Mouse (Mus musculus) granulocyte monocyte progenitor cell, adult 5-6 weeks (primary cell): ENCODE data around the gene Slc35b2. TPM values are rescaled to one million over a fixed set of nuclear protein-coding genes. Genes with fewer than 3 reads are reported as not detected.
A peak's percentile ranks its signal among the peaks of the same experiment; 100 is the strongest.

Experiments used
- ATAC-seq: replicated peaks from 2 replicates; pipeline ENCODE4 v1.8.0; 2016; ENCODE audit warnings: mild to moderate bottlenecking, moderate TSS enrichment, inconsistent platforms; ENCODE audit not compliant: poor library complexity, severe bottlenecking
- total RNA-seq, 2 experiments: library from RNA; stranded (forward) in 1 of 2; stranded (reverse) in 1 of 2; fragments of 200-712, 200-1000 nt in 1 of 2; fragments of >200 nt in 1 of 2; fragmentation: Nextera tagmentation in 1 of 2; gene quantifications; 2 replicates each; pipeline ENCODE4 v1.2.3; 2014 to 2017

Gene Slc35b2
- total RNA-seq, 2 experiments from 2014 or later: 39.3 to 124 TPM

DNA sequence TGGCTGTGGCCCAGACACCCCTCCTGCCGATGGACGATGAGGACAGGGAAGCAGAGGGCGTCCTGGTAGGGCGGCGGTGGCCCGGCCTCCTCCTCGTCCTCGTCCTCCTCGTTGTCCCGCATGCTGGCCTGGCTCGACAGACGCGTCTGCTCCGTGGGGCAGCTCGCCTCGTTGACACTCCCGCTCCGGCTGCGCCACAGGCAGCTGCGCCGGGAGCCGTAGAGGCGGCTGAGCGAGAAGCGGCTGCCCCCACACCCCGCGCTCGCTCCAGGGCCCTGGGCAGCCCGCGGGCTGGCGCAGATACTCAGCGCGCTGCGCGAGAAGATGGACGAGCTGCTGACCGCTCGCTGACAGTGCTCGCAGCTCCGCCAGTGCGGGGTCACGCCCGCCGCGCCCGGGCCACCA, 18.8 kb upstream of the Slc35b2 start:
- 0 out of 2 replicates have a peak, but pooled peaks have one; percentile 1 for ATAC-seq

DNA sequence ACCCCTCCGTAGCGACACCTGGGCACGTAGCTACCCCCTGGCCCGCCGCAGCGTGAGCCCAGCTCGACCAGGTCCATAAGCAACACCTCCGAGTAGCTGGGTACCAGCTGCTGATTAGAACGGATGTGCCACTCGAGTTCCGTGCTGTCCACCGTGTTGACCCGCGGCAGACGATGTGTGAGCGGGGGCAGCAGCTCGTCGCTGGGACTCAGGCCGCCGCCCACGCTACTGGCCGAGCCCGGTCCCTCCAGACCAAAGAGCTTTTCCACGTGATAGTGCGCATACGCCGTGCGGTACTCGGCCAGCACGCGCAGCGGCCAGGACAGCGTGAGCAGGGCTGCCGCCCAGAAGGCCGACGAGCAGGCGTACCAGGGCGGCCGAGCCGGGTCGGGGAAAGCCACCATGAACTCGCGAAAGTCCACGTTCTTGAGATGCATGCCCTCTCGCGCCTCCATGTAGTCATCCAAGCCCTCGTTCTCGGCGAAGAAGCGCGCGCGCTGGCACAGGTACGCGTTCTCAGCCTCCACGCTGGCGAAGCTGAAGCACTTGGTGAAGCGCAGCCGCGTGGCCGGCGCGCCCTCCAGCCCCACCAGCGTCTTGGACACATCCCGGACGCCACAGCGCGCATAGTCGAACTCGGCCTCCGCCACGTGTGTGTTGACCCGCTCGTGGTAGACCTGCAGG, 18.3 kb upstream of the Slc35b2 start:
- peak; percentile 39 for ATAC-seq

DNA sequence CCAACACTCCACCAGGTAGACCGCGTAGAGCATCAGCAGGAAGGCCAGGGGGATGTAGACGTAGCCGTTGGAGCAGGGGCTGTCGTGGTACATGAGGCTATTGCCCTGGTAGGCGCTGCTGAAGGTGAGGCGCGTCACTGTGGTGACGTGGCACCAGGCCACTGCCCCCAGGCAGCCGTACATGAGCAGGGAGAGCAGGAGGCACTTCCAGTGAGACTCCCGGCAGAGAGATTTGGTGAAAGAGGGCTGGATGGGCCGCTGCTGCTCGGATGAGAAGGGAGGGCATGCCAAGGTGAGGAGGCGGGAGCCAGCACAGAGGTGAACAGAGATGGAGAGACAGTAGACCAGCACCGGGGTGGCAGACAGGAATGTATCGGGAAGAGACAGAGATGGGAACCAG, 16.7 kb upstream of the Slc35b2 start:
- no peak for ATAC-seq

DNA sequence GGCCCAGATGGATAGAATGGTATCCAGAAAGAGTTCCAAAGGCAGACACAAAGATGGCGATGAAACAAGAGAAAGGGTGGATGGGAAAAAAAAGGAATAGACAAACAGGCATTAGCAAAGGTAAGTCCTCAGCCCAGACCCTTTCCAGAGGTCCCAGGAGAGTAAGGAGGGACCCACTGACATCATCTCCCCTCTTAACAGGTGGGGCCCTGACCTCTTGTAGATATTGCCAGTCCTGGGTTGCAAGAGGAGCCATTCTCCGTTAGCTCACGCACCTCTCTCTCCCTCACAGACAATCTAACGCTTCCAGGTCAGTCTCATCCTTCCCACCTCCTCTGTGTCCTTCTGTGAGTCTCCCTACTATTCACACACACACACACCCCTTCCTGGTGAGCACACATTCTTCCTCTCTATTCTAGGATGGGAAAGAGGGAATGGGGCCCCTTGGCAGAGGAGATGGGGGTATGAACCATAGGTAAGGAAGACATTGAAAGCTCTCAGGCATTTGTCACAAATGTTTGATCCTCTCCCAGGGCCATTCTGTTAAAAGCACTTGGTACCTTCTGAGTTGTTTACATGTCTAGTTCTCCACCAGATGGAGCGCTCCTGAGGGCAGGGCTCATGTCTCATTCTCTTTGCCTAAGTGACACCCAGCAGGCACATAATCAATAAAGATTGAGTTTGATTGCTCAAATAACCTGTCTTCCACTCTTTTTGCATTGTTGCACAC, 16.0 kb upstream of the Slc35b2 start:
- no peak for ATAC-seq

DNA sequence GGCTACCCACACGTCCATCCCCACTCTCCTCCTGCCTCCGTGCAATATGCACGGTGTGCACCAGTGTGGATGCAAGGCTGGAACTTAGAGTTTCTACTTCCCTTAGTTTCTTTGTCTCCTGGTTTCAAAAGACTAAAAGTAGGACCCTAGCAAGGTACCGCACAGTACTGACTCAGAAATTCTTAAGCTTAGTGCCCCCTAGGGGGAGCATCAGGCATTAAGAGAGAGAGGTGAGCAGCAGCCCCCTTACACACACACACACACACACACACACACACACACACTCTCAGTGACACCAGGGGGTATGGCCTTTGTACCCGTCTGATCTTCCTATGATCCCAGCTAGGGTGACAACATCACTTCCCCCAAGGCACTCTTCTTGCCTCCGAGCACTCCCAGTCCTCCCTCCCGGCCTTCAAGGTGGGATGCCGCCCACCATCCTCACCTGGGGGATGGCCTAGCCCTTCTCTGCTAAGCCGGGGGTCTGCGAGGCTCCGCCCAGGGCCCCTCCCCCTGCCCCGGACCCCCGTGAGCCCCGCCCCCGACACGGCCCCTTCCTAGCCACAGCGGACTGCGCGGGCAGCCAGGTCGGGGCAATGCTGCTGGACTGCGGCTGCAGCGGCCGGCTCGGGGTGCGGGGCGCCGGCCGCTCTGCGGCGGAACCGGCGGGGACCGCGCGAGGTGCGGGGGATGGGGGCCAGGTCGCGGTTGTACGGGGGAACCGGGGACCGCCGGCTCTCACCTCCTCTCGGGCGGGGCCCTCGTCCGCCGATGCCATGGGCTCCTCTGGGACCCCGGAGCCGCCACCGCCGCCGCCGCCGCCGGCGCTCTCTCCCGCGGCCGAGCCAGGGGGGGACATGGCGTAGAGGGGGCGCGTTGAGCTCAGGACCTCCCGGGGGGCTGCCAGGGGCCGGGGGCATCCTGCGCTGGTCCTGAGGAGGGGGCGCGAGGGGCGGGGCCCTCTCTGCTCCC, 14.8 kb upstream of the Slc35b2 start:
- peak; percentile 20; the same call in 1 of the 2 replicates for ATAC-seq

DNA sequence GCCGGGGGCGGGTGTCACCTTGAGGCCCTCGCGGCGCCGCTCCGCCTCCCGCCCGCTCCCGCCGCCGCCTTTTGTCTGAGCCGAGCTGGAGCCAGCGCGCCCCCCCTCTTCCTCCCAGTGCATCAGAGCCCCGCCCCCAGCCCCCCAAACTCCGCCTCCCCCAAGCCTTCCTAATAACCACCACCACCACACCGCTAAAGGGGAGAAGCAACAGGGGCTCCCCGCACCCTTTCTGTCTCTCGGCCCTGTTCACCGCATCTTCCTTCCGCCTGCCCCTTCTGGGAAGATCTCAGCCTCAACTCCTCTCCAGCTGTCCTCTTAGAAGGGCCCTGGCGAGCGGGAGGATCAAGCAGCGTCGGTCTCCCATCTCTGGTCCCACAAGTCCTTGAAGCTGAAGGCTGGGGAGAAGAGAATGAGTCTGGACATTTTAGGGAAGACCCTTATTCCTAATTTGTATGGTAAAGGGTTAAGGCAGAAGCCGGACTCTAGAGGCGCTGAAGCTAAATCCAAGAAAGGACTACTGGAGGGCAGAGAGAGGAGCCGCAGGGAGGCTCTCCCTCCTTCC, 14.0 kb upstream of the Slc35b2 start, which contains the start of gene Tmem151b:
Gene Tmem151b (minus strand): TSS at position 61 of the 565 bp plus-strand sequence.
- 0 out of 2 replicates have a peak, but pooled peaks have one; percentile 5 for ATAC-seq

DNA sequence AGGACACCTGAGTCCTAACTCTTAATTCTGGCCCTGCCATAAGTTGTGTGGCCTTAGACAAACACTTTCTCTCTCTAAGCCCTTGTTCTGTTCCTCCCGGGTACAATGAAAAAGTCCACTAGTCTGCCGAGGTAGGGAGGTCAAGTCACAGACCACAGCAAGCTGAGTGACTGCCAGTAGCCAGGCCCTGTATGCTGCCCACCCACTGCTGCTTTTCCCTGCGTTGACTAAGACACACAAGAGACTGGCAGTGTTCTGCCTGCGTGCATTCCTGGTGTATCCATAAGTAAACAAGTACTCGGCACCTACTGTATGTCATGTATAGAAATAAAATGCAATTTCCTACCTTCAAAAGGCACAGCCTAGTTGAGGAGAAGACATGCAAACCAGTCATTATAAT, 13.4 kb upstream of the Slc35b2 start:
- no peak for ATAC-seq

DNA sequence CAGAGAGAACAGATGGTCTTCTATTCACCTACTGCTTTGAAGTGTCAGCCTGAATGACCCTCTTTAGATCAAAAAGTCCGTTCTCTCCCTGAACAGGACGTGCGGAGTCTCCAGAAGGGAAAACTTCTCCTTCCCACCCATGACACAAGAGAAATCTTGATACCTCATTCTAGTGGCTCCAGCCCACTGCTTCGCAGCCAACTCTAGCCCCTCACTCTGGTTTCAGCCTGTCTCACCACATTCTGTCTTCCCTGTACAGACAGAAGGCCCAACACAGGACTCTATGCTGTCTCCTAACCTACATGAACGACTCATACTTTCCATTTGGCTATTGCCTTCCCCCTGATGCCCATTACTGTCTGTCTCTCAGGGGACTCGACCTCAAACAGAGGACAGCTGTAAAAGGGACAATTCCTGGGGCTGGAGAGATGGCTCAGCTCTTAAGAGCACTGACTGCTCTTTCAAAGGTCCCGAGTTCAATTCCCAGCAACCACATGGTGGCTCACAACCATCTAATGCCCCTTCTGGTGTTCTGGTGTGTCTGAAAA, 12.4 kb upstream of the Slc35b2 start:
- ATAC-seq: no peak

DNA sequence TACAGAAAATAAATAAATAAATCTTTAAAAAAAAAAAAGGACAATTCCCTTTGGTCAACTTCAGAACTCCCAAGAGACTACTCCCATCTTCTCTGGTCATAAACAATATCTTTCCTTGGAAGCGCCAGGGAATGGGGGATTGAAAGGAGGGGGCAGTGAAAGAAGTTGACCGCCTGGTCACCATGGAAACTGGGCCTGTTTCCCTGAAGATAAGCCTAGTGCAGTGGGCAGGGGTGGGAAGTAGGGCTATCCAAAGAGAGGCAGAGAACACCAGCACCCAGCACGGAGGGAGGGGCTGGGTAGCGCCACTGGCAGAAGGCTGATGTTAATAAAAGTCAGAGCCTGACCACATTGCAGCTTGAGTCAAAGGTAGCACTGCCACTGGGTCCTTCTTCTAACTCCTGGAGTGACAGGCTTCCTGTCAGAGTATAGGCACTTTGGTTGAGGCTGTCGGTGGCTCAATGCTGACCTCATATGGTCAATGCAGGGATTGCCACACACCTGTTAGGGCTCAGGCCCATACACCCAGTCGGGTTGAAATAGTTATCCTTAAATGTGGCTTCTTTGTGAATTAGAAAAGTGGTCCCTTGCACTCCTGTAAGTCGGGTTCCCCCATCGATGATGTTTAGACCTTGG, 11.7 kb upstream of the Slc35b2 start:
- peak; percentile 49 for ATAC-seq

DNA sequence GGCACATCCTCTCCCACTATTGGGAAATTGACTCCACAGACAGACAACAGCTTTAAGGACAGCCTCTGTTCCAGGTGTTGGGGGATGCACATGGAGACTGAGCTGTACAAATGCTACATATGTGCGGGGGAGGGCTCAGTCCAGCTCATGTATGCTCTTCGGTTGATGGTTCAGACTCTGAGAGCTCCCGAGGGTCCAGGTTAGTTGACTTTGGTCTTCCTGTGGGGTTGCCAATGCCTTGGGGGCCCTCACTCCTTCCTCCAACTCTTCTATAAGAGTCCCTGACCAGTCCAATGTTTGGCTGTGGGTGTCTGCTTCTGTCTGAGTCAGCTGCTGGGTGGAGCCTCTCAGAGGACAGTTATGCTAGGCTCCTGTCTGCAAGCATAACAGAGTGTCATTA, 10.6 kb upstream of the Slc35b2 start:
- no peak for ATAC-seq

DNA sequence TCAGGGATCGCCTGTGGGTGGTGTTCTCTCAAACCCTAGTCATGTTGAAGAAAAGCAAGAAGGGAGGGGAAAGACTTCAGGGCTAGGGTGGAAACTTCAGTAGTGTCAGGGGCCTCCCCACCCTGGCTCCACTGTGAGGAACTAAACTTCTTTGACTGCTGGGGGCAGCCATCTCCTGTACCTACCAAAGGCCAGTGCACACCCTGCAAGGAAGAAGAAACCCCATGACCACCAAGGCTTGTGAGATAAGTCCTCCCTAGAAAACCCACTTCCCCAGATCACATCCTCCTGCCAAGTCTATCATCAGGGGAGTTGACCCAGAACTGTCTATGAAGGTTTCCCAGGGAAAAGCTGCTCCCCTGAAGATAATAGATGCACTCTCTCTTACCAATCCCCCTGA, 9.3 kb upstream of the Slc35b2 start:
- peak; percentile 13 for ATAC-seq

DNA sequence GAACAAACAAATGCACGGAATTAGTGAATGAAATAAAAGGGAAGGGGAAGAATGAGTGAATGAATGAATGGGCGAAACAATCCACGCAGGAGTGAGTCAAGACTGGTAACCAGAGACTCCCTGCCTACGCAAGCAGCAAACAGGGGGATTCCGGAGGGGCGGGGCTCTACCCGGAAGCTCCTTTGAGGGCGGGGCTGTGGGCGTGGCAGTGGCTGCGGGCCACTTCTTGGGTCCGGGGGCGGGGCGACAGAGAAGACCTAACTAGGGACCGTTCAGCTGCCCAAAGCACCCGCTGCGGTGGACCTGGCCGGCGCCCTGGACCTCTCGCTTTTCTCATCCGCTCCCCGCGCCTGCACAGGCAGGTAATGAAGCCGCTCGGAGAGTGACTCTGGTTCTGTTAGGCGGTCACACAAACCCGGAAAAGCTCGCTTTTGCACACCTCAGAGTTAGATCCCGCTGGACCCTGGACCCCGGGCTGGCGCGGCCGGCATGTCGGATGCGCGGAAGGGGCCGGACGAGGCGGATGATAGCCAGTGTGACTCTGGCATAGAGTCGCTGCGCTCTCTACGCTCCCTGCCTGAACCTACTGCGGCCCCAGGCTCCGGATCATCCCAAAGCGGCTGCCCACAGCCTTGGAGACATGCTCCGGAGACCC, 8.1 kb upstream of the Slc35b2 start, which contains the start of gene Nfkbie:
Gene Nfkbie (plus strand): TSS at position 252 of the 655 bp plus-strand sequence.
- ATAC-seq: peak; percentile 65

DNA sequence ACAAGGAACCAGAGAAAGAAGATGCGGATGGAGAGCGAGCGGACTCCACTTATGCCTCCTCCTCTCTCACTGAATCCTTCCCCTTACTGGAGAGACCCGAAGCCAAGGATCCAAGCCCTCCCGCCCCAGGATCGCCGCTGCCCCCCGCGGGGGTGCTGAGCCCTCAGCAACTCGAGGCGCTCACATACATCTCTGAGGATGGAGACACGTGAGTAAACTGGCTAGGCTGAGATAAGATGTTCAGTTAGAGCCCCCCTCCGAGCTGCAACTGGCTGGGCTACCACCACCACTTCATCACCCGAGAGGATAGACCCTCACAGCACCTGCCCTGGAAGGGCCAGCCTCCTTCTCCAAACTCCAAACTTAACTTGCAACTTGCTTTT, 7.6 kb upstream of the Slc35b2 start:
- no peak for ATAC-seq

DNA sequence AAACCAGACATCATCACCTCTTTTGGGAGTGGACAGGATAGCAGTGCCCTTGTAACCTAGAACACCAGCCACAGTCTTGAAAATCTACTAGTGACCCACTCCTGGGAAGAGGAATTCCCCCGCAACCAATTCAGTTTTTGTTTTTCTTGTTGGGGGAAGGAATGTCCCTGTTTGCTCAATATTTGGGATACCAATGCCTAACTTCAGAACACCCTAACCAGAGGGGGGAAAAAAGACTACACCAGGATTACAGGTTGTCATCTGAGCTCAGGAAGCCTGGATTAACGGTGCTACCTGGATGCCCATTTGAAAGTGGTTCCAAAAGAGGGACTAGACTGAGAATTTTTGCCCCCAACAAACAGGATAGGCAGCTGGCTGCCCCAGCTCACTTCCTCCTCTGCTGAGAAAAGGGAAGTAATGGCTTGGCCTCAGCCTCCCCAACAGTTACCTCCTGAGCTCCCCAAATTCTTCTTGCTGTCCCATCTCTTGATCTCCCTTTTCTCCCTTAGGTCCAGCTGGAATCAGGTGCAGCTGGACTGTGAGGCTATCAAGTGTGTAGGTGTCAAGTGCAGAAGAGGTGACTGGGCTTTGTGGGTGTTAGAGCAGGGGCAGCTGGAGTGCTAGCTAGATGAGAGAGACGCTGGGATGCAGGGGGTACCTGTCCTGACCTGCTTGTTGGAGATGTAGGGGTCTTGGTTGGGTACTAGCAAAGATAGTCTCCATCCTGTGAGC, 7.0 kb upstream of the Slc35b2 start:
- peak; percentile 27 for ATAC-seq

DNA sequence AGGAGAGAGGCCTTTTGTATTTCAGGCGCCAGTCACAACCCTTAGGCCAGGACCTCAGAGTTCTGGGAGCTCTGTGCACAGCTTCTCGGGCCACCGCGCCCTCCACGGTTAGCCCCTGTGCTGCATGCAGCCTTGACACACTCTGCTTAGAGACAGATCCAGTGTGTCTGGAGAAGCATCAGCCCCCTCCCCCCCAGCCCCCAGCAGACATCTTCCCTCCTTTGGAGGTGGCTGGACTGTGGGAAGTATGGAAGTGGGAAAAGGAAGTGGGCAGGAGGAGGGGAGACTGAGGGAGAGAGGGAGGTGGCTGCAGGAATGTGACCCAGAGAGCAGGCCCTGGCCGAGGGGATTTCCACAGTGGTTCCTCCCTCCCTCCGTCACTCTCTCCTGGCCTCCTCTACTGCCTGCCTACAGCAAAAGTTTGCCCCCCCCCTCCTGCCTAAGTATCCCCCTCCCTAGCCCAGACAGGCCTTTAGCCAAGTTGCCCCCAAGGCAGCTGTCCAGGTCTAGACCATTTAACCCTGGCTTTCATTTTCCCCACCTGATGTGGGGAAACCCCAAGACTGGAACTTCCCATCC, 6.3 kb upstream of the Slc35b2 start:
- 0 out of 2 replicates have a peak, but pooled peaks have one; percentile 4 for ATAC-seq

DNA sequence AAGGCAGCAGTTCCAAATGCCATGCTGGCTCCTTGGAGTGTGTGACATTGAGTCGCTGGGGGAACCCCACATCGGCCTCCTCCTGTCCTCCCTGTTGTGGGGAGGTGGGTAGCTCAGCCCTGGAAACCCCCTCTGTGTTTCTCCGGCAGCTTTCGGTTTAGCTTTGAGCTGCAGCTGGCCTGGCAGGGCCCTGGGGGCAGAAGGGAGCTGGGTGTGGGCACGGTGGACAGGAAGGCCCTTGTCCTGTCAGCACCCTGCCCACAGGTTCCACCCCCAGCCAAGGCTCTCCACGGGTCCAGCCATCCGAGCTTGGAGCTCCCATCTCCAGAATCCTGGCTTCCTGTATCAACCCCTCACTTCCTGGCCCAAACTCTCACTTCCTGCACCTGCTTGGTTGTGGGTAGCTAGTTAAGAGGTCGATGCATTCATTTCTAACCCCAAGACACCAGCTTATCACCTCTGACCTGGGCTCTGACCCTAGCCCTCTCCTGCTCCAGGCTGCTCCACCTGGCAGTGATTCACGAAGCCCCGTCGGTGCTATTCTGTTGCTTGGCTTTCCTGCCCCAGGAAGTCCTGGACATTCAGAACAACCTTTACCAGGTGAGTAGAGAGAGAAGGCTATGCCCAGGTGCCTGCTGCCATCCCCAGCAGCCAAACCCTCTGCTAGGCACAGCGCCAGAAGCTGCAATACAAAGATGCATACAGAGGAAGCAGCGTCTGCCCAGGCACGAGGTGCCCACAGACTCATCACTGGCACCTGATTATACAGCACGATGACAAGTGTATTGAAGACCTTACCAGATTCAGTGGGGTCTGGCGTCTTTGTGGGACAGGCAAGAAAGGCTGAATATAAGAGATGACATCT, 5.4 kb upstream of the Slc35b2 start:
- peak; percentile 12 for ATAC-seq
